Mouse (Mus musculus) left cerebral cortex, adult 8-10 months (tissue): Measurements from ENCODE around the gene Pacrg. TPM values are rescaled to one million over a fixed set of nuclear protein-coding genes. Genes with fewer than 3 reads are reported as not detected.

Experiments
- DNase-seq, 2 experiments: peaks; one replicate each; pipeline ENCODE4 v3.0.0; 2022; ENCODE audit warnings: low spot score in 2 of 2
- total RNA-seq, 4 experiments: library from RNA; stranded (reverse); gene quantifications; 2 replicates each; pipeline ENCODE4 v1.2.4; 2022

Gene Pacrg
- total RNA-seq, 4 experiments from 2014 or later, result 19.2 to 25.9 (median 21.6) TPM

- no peak for DNase-seq
Measured at GRCm38 (mm10) chr17:10378467-10379175, 461.5 kb downstream of the Pacrg start.

- no peak for DNase-seq
Measured at GRCm38 (mm10) chr17:10377606-10378005, 462.5 kb downstream of the Pacrg start.

GRCm38 (mm10) chr17:10374316-10374715 is 465.8 kb downstream of the Pacrg start:
- DNase-seq, result no peak

- DNase-seq, result no peak
Measured at GRCm38 (mm10) chr17:10373727-10374126, 466.4 kb downstream of the Pacrg start.

GRCm38 (mm10) chr17:10372001-10372785 is 467.9 kb downstream of the Pacrg start:
- no peak for DNase-seq

GRCm38 (mm10) chr17:10371472-10371871 is 468.6 kb downstream of the Pacrg start:
- no peak for DNase-seq

GRCm38 (mm10) chr17:10370660-10371130 is 469.4 kb downstream of the Pacrg start:
- no peak for DNase-seq

- DNase-seq, result no peak
Measured at GRCm38 (mm10) chr17:10369961-10370659, 470.0 kb downstream of the Pacrg start.

GRCm38 (mm10) chr17:10367044-10367443 is 473.1 kb downstream of the Pacrg start:
- DNase-seq, result no peak

GRCm38 (mm10) chr17:10366577-10366976 is 473.5 kb downstream of the Pacrg start:
- no peak for DNase-seq

- no peak for DNase-seq
Measured at GRCm38 (mm10) chr17:10365501-10366482, 474.3 kb downstream of the Pacrg start.

- DNase-seq, result no peak
Measured at GRCm38 (mm10) chr17:10363151-10363550, 477.0 kb downstream of the Pacrg start.

- DNase-seq, result no peak
Measured at GRCm38 (mm10) chr17:10361882-10362291, 478.2 kb downstream of the Pacrg start.

GRCm38 (mm10) chr17:10360738-10361137 is 479.4 kb downstream of the Pacrg start:
- no peak for DNase-seq

- peak in 1 of 2 experiments; percentile 20 for DNase-seq
Measured at GRCm38 (mm10) chr17:10359466-10359865, 480.6 kb downstream of the Pacrg start.

GRCm38 (mm10) chr17:10357348-10357747 is 482.8 kb downstream of the Pacrg start:
- no peak for DNase-seq

- no peak for DNase-seq
Measured at GRCm38 (mm10) chr17:10356294-10356693, 483.8 kb downstream of the Pacrg start.

- DNase-seq, result no peak
Measured at GRCm38 (mm10) chr17:10355746-10356145, 484.4 kb downstream of the Pacrg start.
